Mouse (Mus musculus): ENCODE measurements around the gene Acoxl. TPM values are rescaled to one million over a fixed set of nuclear protein-coding genes. Genes with fewer than 3 reads are reported as not detected.

Acoxl gene
- total RNA-seq, 2 experiments from 2014 or later, result not detected

- no peak for DNase-seq (ENCODE audit: low spot score in 2 of 2)
- intact Hi-C loops (cut with DNase I), result no loop called here
Measured at GRCm38 (mm10) chr2:128155412-128156066, 316.9 kb downstream of the Acoxl start.

GRCm38 (mm10) chr2:128156067-128156462 lies 317.4 kb downstream of the Acoxl start:
- intact Hi-C loops (cut with DNase I), result no loop called here

GRCm38 (mm10) chr2:128156557-128157412 lies 318.1 kb downstream of the Acoxl start:
- no peak for DNase-seq (ENCODE audit: low spot score in 2 of 2)
- intact Hi-C loops (cut with DNase I), result no loop called here

More at GRCm38 (mm10) chr2:128156067-128156462, 317.4 kb downstream of the Acoxl start:
- DNase-seq (ENCODE audit: low spot score in 2 of 2), result no peak

- DNase-seq (ENCODE audit: low spot score in 2 of 2), result no peak
- intact Hi-C loops (cut with DNase I), result no loop called here
Measured at GRCm38 (mm10) chr2:128158734-128159410, 320.2 kb downstream of the Acoxl start.

GRCm38 (mm10) chr2:128159619-128160125 lies 321.0 kb downstream of the Acoxl start:
- intact Hi-C loops (cut with DNase I), result no loop called here
- no peak for DNase-seq (ENCODE audit: low spot score in 2 of 2)

GRCm38 (mm10) chr2:128163177-128163576 lies 324.5 kb downstream of the Acoxl start:
- intact Hi-C loops (cut with DNase I), result no loop called here
- DNase-seq (ENCODE audit: low spot score in 2 of 2), result no peak

GRCm38 (mm10) chr2:128166623-128167423 lies 328.1 kb downstream of the Acoxl start:
- intact Hi-C loops (cut with DNase I), result loop anchor here (5.0 kb wide), 1 partner anchor 65 kb away; no protein-coding TSS in a partner anchor

GRCm38 (mm10) chr2:128167930-128168329 lies 329.3 kb downstream of the Acoxl start:
- intact Hi-C loops (cut with DNase I), result loop anchor here (5.0 kb wide), 1 partner anchor 64 kb away; no protein-coding TSS in a partner anchor
- no peak for DNase-seq (ENCODE audit: low spot score in 2 of 2)

More at GRCm38 (mm10) chr2:128166623-128167423, 328.1 kb downstream of the Acoxl start:
- DNase-seq (ENCODE audit: low spot score in 2 of 2), result peak; percentile 50 to 78

GRCm38 (mm10) chr2:128169486-128169885 lies 330.8 kb downstream of the Acoxl start:
- intact Hi-C loops (cut with DNase I), result loop anchor here (5.0 kb wide), 1 partner anchor 63 kb away; no protein-coding TSS in a partner anchor
- DNase-seq (ENCODE audit: low spot score in 2 of 2), result no peak

- DNase-seq (ENCODE audit: low spot score in 2 of 2), result no peak
- intact Hi-C loops (cut with DNase I), result loop anchor here (5.0 kb wide), 1 partner anchor 62 kb away; no protein-coding TSS in a partner anchor
Measured at GRCm38 (mm10) chr2:128169972-128170371, 331.3 kb downstream of the Acoxl start.

GRCm38 (mm10) chr2:128170614-128171013 lies 331.9 kb downstream of the Acoxl start:
- no peak for DNase-seq (ENCODE audit: low spot score in 2 of 2)
- intact Hi-C loops (cut with DNase I), result no loop called here

- intact Hi-C loops (cut with DNase I), result no loop called here
- DNase-seq (ENCODE audit: low spot score in 2 of 2), result peak in 1 of 2 experiments; percentile 26
Measured at GRCm38 (mm10) chr2:128172266-128172665, 333.6 kb downstream of the Acoxl start.

Small RNAs within 50 kb of the gene (microRNA-seq; reads per million reads assigned to microRNA genes)
- 0 reads per million in 2 experiments for gene Gm22411

Other genes starting within 250 kb of the Acoxl start
- 10 to 100 TPM; 21.4 to 46.7 TPM for gene Mal, start 182.2 kb upstream of the Acoxl start, total RNA-seq (2021)
- 1 to 10 TPM in 1 of 2 experiments, under 1 TPM in 1; 0.80 to 1.2 TPM for gene Mall, start 108.9 kb upstream of the Acoxl start, total RNA-seq (2021)
- gene Nphp1, start 50.0 kb upstream of the Acoxl start, total RNA-seq (2021), result 10 to 100 TPM; 17.6 to 20.1 TPM
- 10 to 100 TPM; 46.8 to 49.7 TPM for gene Mtln, start 46.4 kb upstream of the Acoxl start, total RNA-seq (2021)
- 1 to 10 TPM in 1 of 2 experiments, under 1 TPM in 1; 0.63 to 1.3 TPM for gene Bub1, start 7.0 kb upstream of the Acoxl start, total RNA-seq (2021)